Mouse (Mus musculus) cerebellum, adult 11 months (tissue): ENCODE measurements around the gene Klhl23.
A peak's percentile ranks its signal among the peaks of the same experiment; 100 is the strongest.

Experiments used
- DNase-seq: peaks from one replicate; pipeline ENCODE4 v3.0.0; 2022

The Klhl23 gene

DNA sequence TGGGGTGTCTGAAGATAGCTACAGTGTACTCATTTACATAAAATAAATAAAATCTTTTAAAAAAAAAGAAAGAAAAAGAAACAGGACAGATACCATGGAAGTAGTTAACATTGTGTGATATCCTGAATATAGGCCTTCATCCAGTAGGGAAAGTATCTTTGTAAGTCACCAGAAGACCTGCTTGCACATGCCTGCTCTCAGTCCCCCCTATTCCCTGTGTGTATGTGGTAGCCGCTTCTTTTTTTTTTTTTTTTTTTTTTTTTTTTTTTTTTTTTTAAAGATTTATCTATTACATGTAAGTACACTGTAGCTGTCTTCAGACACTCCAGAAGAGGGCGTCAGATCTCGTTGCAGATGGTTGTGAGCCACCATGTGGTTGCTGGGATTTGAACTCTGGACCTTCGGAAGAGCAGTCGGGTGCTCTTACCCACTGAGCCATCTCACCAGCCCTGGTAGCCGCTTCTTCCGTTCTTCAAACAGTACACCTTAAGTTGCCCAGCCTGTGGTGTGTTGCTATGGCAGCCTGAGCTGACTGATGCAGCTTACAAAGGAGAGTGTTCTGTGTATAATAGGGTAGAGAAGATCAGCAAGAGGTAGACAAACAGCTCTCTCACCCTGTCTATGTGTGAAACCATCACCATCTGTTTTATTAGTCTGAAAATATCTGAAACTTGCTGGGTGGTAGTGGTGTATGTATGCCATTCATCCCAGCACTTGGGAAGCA lies 15.7 kb downstream of the Klhl23 start:
- DNase-seq = no peak

DNA sequence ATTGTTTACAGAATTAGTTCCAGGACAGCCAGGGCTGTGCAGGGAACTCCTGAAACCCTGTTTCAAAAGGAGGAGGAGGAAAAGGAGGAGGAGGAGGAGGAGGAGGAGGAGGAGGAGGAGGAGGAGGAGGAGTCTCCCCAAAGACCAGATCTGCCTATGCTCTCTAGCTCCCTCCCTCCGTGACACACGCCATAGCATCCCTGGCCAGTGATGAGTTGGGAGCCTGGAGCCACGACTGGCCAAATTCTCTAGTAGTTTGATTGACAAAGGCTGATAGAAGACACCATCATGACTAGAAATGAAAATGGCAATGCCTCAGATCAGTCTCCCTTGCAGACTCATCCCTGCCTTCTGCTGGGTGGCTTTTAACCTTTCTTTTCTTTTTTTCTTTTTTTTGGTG lies 16.3 kb downstream of the Klhl23 start:
- no peak for DNase-seq

DNA sequence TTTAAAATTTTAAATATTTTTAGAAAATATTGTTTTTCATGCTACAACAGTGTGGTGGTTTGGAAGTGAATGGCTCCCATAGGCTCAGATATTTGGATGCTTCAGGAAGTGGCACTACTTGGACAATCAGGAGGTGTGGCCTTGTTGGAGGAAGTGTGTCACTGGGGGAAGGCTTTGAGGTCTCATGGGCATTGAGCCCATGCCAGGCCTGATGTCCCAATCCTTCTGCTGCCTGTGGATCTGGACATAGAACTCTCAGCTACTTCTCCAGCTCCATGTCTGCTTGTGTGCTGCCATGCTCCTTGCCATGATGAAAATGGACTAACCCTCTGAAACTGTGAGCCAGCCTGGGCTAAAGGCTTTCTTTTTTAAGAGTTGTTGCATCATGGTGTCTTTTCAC lies 17.0 kb downstream of the Klhl23 start:
- DNase-seq = no peak

DNA sequence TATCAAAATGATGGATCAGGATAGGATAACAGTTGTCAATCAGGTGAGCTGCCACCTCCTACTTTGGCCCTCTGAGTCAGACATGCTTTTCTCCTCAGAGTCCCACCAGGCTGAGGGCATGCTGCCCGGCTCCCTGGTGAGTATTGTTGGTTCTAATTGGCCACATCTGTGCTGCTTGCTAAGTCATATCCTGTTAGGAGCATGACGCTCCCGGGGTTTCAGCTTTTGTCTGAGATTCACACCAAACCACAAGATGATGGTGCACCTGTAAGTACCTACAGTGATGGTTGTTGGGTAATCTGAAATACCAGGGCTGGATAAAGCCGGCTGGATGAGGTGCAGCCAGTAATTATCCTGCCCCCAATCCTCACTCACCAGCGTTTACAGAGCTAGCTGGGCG lies 18.5 kb downstream of the Klhl23 start:
- DNase-seq = no peak

DNA sequence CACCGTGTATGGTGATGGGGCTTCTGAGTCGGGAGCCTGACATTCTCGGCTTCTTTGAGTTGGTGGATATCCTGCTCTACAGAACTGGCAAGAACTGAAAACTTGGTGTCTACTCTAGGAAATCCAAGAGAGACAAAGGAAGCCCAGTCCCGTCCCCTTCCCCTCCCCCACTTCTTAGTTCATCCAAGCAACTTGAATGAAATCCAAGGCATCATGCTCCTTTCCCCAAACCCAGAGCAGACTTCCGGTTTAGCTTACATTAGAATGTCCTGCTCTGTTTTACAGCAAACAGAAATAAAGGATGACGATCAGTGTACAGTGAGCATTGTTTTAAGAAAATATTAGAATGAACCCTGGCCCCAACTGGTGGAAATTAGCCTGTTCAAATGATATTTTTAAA lies 27.5 kb downstream of the Klhl23 start:
- no peak for DNase-seq

DNA sequence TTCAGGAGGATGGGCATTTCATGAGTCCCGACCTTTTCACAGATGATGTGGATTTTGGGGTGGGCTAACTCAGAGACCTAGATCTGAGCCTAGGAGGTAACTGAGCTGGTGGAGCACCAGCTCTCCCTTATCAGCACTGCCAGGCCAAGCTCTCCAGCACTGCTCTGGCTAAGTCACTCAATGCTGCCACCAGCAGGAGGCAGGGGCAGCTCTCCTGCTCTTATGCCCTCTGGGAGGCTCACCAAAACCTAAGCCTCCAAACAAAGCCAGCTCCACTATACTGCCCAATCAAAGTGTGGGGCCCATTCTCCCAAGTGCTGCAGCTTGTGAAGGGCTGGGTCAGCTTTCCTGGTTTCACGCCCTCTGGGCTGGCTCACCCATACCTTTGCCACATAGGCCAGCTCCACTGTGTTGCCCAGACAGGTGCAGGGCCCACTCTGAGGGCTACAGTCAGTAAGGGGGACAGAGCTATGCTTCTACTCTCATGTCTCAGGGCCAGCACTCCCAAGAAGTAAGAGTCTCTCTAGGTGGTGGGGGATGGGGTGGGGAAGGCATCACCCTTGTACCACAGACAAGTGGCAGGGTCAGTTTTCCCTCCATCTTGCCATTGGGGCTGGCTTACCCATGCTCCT lies 29.8 kb downstream of the Klhl23 start:
- DNase-seq = no peak

DNA sequence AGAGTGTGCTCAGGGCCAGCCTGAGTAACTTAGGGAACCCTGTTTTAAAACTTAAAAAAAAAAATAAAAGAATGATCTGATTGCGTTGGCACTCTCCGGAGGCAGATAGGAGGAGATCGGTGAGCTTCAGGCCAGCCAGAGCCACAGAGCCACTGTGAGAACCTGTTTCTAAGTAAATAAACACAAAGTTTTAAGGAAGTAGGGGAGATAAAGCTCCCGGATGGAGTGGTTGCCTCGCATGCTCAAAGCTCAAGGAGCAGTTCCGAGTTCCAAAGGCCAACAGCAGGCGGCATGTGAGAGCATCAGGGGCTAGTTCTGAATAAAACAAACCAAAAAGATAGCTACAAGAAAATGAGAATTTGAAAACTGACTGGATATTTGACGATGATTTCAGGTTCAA lies 34.6 kb downstream of the Klhl23 start:
- DNase-seq = no peak

DNA sequence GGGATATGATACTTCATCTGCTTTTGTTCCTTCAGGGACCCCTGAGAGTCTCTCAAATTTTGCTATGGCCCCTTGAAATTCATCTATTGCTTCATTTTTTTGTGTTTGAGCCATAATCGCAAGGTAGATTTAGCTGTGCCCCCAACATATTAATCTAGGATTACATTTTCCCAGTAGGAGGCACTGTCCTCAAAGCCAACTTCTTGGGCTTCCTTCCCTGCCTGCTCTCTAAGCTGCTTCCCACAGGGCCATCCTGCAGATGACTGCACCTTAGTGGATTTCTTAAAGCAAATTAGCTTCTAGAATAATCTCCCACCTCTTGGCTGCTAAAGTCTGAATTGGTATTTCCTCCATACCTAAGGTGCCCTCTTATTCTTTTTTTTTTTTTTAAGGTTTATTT lies 36.1 kb downstream of the Klhl23 start:
- DNase-seq = no peak

DNA sequence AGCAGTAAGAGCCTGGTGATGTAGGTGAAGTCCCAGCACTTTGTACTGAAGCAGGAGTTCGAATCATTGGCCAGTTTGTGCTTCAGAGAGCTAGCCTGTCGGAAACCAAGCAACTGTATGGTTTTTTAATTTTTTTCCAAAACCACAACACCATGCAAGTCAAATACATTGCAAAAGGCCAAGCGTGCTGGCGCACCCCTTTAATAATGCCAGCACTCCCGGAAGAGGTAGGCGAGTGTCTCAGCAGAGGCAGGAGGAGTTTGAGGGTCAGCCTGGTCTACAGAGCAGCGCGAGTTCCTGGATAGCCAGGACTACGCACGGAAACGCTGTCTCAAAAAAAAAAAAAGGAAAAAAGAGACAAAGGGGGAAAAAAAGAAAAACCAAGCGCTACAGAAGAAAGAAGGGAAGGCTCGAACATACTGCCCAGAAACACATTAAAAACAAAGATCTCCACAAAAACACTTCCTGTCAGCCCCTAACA lies 39.3 kb downstream of the Klhl23 start:
- DNase-seq = peak; percentile 30

DNA sequence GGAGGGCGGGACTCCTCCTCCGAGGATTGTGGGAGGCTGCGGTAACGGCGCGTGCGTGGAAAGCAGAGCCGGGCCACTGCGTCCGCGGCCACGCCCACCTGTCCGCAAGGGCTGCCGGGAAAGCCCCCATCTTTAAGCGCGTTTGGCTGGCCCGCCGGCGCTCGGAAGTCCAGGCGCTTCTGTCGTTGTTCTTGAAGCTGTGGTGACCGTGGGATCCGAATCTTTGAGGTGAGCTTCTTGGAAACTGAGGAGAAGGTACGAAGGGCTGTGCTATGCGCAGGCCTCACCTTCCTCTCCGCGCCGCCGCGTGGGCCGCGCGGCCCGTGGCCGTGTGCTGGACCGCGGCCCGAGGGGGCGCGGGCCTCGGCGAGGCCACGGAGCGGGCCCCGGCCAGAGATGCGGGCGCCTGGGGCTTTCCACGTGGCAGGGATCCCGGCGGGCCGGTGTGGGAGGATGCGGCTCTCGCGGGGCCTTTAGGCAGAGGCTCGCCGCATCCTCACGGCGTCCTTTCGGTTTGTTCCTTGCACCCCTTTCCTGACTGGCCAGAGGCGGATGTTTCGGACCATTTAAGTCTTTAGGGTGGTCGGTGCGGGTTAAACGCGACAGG lies 39.8 kb downstream of the Klhl23 start, which contains the start of gene Ssb:
Gene Ssb (plus strand): TSS at position 78 of the 607 bp plus-strand sequence.
- peak; percentile 90 for DNase-seq

DNA sequence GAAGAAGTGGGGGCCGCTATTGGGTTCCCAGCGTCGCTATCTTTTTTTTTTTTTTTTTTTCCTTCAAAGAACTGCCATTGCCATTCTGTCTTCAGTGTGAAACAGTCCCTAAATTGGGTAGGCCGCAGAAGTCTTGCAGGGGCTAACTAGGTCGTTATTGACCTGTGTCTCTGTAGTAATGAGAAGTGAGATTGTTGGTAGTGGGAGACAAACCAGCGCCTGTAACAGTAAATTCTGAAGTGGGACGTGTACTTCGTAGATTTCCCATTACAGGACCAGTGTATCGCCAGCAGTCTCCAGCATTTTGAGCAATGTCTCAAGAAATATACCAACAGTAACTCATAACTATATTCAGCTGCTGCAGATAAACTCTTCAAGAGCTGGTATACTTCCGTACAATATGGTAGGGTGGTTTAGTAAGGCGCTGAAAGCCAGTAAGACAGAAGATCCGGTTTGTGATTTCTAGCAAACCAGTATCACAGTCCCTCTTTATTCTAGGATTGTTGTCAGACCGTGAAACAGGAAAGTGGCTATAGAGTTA lies 40.4 kb downstream of the Klhl23 start:
- no peak for DNase-seq

DNA sequence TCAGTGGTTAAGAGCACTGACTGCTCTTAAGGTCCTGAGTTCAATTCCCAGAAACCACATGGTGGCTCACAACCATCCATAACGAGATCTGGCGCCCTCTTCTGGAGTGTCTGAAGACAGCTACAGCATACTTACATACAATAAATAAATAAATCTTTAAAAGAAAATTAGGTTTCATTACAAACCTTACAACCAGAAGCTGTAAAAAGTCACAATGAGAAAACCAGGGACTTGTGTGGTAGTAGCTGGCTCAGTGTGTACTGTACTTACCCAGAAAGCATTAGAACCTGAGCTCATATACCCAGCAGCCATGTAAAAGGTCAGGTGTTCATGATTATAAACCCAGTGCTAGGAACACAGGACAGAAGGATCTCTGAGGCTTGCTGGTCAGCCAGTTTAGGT lies 62.2 kb downstream of the Klhl23 start:
- no peak for DNase-seq

DNA sequence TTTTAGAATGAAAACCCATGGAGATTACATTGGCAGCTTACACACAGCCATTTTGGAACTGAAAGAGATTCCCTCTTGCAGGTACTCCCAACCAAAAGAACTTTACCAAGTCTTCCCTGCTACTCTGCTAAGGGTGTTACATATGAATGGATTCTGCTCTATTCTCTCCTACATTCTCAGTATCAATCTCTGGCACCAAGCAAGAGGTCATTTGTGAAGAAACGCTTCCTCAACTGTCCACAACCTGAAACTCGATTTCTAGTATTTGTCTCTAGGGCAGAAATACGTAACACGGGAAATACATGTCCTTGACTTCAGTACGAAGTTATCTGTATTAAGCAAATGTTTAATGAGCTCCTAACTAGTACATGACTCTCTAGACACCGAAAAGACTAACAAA lies 62.8 kb downstream of the Klhl23 start:
- no peak for DNase-seq

DNA sequence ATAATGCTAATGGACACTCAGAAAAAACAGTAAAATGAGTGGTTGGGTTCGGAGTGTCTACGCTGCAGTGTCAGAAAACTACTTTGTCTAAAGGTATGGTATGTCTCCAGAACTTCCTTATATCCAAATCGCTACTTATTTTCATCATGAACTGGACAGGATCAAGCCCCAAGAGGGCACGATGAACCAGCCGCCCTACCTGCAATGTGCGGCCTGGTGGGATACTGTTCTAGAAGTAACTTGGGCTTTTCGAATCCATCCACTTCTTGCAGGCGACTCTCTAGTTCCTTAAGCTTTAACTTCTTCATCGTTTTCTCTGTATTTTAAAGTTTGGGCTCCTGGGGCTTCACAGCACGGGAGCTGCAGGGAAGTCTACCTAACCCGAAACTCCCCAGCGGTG lies 63.3 kb downstream of the Klhl23 start:
- no peak for DNase-seq

DNA sequence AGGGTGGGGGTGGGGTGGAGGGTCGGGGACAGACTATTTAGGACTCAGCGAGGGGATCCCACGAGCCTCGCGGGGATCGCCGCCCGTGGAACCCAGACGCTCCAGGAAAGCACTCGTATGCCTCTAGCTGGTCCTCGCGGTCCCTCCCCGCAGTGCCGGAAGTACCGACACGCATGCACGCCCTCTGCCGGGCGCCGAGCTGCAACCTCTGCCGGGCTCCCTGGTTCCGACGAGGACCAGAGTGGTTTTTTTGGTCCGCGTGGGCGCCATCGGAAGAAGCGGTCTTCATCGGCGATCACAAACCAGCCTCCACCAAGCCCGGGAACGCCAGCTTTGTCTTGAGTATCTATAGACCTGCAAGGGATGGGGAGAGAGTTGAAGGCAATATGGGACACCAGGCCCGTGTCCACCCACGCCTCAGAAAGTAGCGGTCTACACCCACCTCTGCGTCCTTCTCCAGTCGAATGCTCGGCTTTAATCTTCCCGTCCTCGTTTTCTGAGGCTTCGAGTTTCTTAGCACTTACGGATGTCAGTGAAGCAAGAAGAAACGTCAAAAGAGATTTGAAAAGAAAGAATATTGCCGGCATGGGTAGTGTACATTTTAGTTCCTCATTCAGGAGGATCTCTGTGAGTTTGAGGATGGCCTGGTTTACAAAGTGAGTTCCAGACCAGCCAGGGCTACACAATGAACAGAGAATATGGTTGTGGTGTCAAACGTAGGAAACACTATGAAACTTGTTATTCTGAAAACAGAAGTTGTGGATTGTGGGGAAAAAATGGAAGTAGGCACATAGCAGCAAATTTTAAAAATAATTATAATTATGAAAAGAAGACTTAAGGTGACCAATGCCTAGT lies 63.9 kb downstream of the Klhl23 start, which contains the start of gene Mettl5:
Gene Mettl5 (minus strand): TSS at position 165 of the 855 bp plus-strand sequence.
- DNase-seq = peak; percentile 81
